In the genomic region with DNA sequence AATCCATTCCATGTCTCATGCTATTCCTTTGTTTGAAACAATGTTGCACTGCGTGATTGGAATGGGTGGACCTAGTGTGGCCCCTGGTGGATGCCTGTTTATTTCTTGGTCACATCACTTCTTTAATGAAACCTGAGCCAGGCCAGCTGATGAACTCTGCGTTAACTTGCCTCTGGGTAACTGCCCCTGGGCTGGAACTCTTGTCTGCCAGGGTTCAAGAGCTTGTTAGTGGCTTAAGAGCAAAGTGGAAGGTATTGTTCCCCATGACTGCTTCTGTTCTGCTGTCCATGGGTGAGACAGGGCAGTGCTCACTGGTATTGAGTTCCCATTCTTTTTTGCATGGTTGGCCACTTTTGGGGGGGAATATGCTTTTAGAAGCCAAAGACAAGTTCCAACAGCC, we compare ENCODE assay signal across 11 mouse cellular contexts.
DNase-seq lines count a peak whose midpoint lies in the region; ATAC-seq and TF ChIP-seq lines count a peak whose summit lies in the region.
"Had no signal": no experiment of that assay in that cellular context is flagged by ENCODE, and none has a peak within 500 bp of the region (broad histone marks: within the 10 kb centered on the region; RNA-seq: fewer than 3 reads in every experiment).

No protein-coding gene starts in this region.

- TF ChIP-seq CTCF in kidney, adult 2 months (conservative IDR thresholded peaks at IDR 0.05; ENCODE audit: insufficient read depth, insufficient read length, low read depth, low read length), result no peak

- 0 out of 2 replicates have a peak overlapping the region, but pooled peaks have one; percentile 10 for H3K9ac ChIP-seq in kidney, embryonic 16.5 days (replicated peaks; ENCODE audit: low read length)
- no peak overlapping the region for H3K9ac ChIP-seq in midbrain, embryonic 14.5 days (replicated peaks; ENCODE audit: low read length)

- peak overlapping the region; percentile 67 for H3K27ac ChIP-seq in kidney, embryonic 16.5 days (ENCODE audit: low read length)
- no peak overlapping the region for H3K27ac ChIP-seq in kidney, adult 2 months (ENCODE audit: insufficient read depth, low read depth, low read length)
- H3K27ac ChIP-seq in midbrain, embryonic 14.5 days (replicated peaks; ENCODE audit: low read depth, low read length), result no peak overlapping the region

- H3K36me3 ChIP-seq in kidney, embryonic 16.5 days (ENCODE audit: insufficient read depth, low read length), result no peaks in the 10 kb centered on the region
- H3K36me3 ChIP-seq in kidney, adult 2 months (ENCODE audit: control insufficient read depth, insufficient read depth, low read length), result no peaks in the 10 kb centered on the region
- no peaks in the 10 kb centered on the region for H3K36me3 ChIP-seq in midbrain, embryonic 14.5 days (ENCODE audit: control insufficient read depth, insufficient read depth, low read length)

- peak; percentile 92 for DNase-seq in heart, adult 11 months
- DNase-seq in heart, postnatal 36 days, result no peak
- no peak for DNase-seq in kidney, adult 2 months
- DNase-seq in embryo, embryonic 10 days (ENCODE audit: low spot score), result peak; percentile 36
- DNase-seq in induced T-regulatory cell, adult 2 months (ENCODE audit: low read depth), result peak; percentile 61
- no peak for DNase-seq in midbrain, embryonic 14.5 days
- no peak for DNase-seq in right cerebral cortex, postnatal 4 days
- DNase-seq: adrenal gland, adult 8-10 months; gastrocnemius, postnatal 36 days; right cerebral cortex, adult 18-20 months had no signal

- no peaks in the 10 kb centered on the region for H3K27me3 ChIP-seq in kidney, embryonic 16.5 days (ENCODE audit: insufficient read depth, low read length)
- no peaks in the 10 kb centered on the region for H3K27me3 ChIP-seq in kidney, adult 2 months (replicated peaks; ENCODE audit: control insufficient read depth, insufficient read depth, low read length)
- H3K27me3 ChIP-seq in midbrain, embryonic 14.5 days (ENCODE audit: control insufficient read depth, insufficient read depth, low read length), result no peaks in the 10 kb centered on the region

- H3K4me3 ChIP-seq in kidney, embryonic 16.5 days (ENCODE audit: low read length), result no peak overlapping the region
- H3K4me3 ChIP-seq in kidney, adult 2 months (ENCODE audit: insufficient read depth, low read depth, low read length), result no peak overlapping the region
- no peak overlapping the region for H3K4me3 ChIP-seq in midbrain, embryonic 14.5 days (replicated peaks; ENCODE audit: low read depth, low read length)

- peak; percentile 79 for ATAC-seq in kidney, embryonic 16.5 days (ENCODE audit: low FRiP score, low TSS enrichment)
- ATAC-seq in midbrain, embryonic 14.5 days (ENCODE audit: low FRiP score, low TSS enrichment), result no peak

- TF ChIP-seq POLR2A in kidney, adult 2 months (IDR thresholded peaks at IDR 0.05; ENCODE audit: low read depth, low read length), result no peak

- WGBS in kidney, embryonic 16.5 days, result 32% methylated on average over 2 of the region's 2 CpGs
- WGBS in kidney, adult 2 months, result 36% methylated on average over 2 of the region's 2 CpGs
- 58% methylated on average over 2 of the region's 2 CpGs for WGBS in midbrain, embryonic 14.5 days

- peaks cover 60% of the 10 kb centered on the region for H3K4me1 ChIP-seq in kidney, embryonic 16.5 days (ENCODE audit: insufficient read depth, low read length)
- peaks cover 16% of the 10 kb centered on the region; the same call in 1 of the 2 replicates for H3K4me1 ChIP-seq in kidney, adult 2 months (ENCODE audit: control insufficient read depth, insufficient read depth, low read length)
- H3K4me1 ChIP-seq in midbrain, embryonic 14.5 days (ENCODE audit: control insufficient read depth, insufficient read depth, low read length), result 0 out of 2 replicates have a peak, but pooled peaks cover under 1% of the 10 kb centered on the region

- no peak overlapping the region; the same call in 1 of the 2 replicates for H3K4me2 ChIP-seq in kidney, embryonic 16.5 days (replicated peaks; ENCODE audit: low read depth, low read length)
- H3K4me2 ChIP-seq in midbrain, embryonic 14.5 days (ENCODE audit: low read length), result no peak overlapping the region

- intact Hi-C loops in heart, postnatal 36 days (cut with DNase I), result no loop called here

- H3K9me3 ChIP-seq in kidney, embryonic 16.5 days (ENCODE audit: low read length), result no peaks in the 10 kb centered on the region
- H3K9me3 ChIP-seq in midbrain, embryonic 14.5 days (ENCODE audit: control insufficient read depth, low read length), result no peaks in the 10 kb centered on the region

Comparison
In these comparisons a context has a peak if more than half of its experiments do, and no peak if none do; other contexts are left out.
1. DNase-seq: peak in heart, adult 11 months (single experiment), embryo, embryonic 10 days (single experiment) and induced T-regulatory cell, adult 2 months (single experiment); none in heart, postnatal 36 days (0 of 2), kidney, adult 2 months (single experiment), midbrain, embryonic 14.5 days (single experiment) and right cerebral cortex, postnatal 4 days (single experiment).